Mouse (Mus musculus): ENCODE measurements around the gene Hist1h4d. TPM values are rescaled to one million over a fixed set of nuclear protein-coding genes. Genes with fewer than 3 reads are reported as not detected.
A peak's percentile ranks its signal among the peaks of the same experiment; 100 is the strongest.
"Not testable (repeated sequence)": the region's sequence is repeated elsewhere in the genome, so short reads cannot be mapped to it uniquely, and the experiment has no call there.

Gene Hist1h4d
- polyA plus RNA-seq, 1 experiment from 2014 or later = 86.3 TPM

DNA sequence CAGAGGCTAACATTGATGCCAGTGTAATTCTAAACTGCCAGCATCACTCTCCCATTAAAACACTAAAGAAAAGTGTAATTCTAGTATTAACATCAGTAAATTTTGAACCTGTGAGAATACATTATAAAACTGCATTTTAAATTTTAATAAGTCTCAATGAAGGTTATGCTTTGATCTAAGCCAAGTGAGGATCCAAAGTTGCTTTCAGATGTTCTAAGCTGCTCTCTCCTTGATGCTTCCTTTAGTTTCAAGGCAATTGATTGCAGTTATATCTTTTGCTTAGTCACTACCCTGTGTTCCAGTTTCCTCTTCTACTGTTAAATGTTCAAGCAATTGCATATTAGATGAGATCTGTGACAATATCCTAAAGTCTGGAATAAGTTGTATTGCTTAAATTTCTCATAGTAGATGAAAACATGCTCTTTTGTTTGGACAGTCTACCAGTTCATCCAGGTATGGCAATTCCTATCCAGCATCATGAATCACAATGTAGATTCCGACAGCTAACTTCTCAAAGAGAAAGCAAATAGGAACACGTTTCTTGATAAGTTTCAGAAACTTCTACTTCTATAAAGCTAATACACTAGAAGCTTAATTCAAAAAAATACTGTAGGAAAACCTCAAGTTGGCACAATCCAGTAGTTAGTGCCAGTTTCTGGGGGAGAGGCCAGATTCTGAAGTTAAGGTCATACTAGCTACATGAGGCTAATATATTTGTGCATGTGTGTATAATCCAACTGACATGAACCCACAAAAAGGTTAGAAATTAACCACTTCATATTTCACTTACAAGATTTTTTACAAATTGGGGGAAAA lies 9.0 kb upstream of the Hist1h4d start:
- Histone ChIP-seq H3K4me3 (replicated peaks; ENCODE audit: low read length) (peak overlapping the region; percentile 54), H3K27ac (ENCODE audit: low read length) (peak overlapping the region; percentile 93)
- 21% methylated on average over 2 of the region's 2 CpGs for WGBS

DNA sequence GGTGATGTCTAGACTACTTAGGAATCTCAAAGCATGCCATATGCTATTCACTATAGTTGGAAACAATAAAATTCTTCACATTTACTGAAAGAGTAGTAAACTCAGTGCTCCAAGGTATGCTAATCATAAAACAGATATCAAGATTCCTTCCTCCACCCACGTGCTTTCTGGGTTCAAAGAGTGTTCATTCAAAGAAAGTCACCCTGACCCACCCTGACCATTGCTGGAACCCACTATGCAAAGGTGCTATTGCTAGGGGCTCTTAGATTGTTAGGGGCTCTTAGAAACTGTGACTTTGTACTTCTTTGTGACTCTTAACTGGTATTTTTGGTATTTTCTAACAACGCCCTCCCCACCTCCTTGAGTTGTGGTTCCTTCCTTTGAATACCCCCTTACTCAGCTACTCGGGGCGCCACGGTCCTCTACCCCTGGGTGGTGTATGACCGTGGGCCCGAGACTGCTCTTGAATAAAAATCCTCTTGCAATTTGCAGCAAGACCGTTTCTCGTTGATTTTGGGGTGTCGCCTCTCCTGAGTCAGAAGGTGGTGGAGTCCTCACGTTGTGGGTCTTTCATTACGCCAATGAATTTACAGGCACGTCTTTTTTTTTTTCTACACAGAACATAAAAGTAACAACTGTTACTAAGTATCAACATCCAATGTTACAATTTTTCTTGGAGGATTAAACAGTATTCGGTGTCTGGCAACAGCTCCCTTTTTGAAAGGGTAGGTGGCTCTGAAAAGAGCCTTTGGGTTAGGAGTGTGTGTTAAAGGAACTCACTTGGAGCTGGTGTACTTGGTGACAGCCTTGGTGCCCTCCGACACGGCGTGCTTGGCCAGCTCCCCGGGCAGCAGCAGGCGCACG lies 8.1 kb upstream of the Hist1h4d start:
- H3K27me3 ChIP-seq (ENCODE audit: control insufficient read depth, insufficient read depth, low read length); H3K9me3 ChIP-seq (replicated peaks; ENCODE audit: control insufficient read depth, low read length); H3K36me3 ChIP-seq (ENCODE audit: control insufficient read depth, insufficient read depth, low read length); ATAC-seq (ENCODE audit: insufficient read depth, low FRiP score): not testable (repeated sequence)
- Histone ChIP-seq H3K4me3 (replicated peaks; ENCODE audit: low read length) (peak overlapping the region; percentile 54), H3K4me1 (ENCODE audit: control insufficient read depth, insufficient read depth, low read length) (peaks cover 33% of the 10 kb centered on the region), H3K9ac (ENCODE audit: low read length) (peak overlapping the region; percentile 71), H3K27ac (ENCODE audit: low read length) (peak overlapping the region; percentile 91), H3K4me2 (ENCODE audit: low read depth, low read length) (peak overlapping the region; percentile 75)
- WGBS = 6% methylated on average over 17 of the region's 20 CpGs

More for the DNA sequence above, 9.0 kb upstream of the Hist1h4d start:
- Histone ChIP-seq H3K9me3 (replicated peaks; ENCODE audit: control insufficient read depth, low read length) (no peaks in the 10 kb centered on the region), H3K36me3 (ENCODE audit: control insufficient read depth, insufficient read depth, low read length) (no peaks in the 10 kb centered on the region), H3K4me2 (ENCODE audit: low read depth, low read length) (peak overlapping the region; percentile 75), H3K4me1 (ENCODE audit: control insufficient read depth, insufficient read depth, low read length) (peaks cover 32% of the 10 kb centered on the region), H3K9ac (ENCODE audit: low read length) (peak overlapping the region; percentile 62), H3K27me3 (ENCODE audit: control insufficient read depth, insufficient read depth, low read length) (no peaks in the 10 kb centered on the region)
- ATAC-seq (ENCODE audit: insufficient read depth, low FRiP score) = no peak

DNA sequence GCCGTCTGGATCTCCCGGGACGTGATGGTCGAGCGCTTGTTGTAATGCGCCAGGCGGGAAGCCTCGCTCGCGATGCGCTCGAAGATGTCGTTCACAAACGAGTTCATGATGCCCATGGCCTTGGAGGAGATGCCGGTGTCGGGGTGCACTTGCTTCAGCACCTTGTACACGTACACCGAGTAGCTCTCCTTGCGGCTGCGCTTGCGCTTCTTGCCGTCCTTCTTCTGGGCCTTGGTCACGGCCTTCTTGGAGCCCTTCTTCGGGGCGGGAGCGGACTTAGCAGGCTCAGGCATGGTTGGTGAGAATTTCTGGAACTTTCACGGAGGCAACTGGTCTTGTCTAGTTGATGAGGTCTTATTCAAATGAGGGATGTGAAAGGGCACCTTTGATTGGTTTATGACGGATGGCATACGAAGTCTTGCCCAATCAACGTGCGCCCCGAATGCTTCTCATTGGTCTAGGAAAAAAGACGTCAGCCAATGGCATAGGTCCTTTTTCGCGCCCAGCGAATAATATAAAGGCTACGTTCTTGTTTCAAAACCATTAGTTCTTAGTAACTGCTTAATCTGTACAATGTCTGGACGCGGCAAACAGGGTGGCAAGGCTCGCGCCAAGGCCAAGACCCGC lies 7.4 kb upstream of the Hist1h4d start, which contains the start of the genes Hist1h2bf and Hist1h2ad:
TSS of gene Hist1h2bf (minus strand) at position 299 of the 627 bp plus-strand sequence.
TSS of gene Hist1h2ad (plus strand) at position 484 of the 627 bp plus-strand sequence.
- H3K27ac ChIP-seq (ENCODE audit: low read length) = peak within 1 kb of the TSS; percentile 91
- peak within 1 kb of the TSS; percentile 54 for H3K4me3 ChIP-seq (replicated peaks; ENCODE audit: low read length)
- not testable (repeated sequence) for H3K27me3 ChIP-seq (ENCODE audit: control insufficient read depth, insufficient read depth, low read length); H3K36me3 ChIP-seq (ENCODE audit: control insufficient read depth, insufficient read depth, low read length); H3K9me3 ChIP-seq (replicated peaks; ENCODE audit: control insufficient read depth, low read length)
- peak within 1 kb of the TSS; percentile 71 for H3K9ac ChIP-seq (ENCODE audit: low read length)
- peaks cover 33% of the 10 kb centered on the region for H3K4me1 ChIP-seq (ENCODE audit: control insufficient read depth, insufficient read depth, low read length)
- WGBS = under 1% methylated on average over 22 of the region's 42 CpGs
- peak; percentile 91 for ATAC-seq (ENCODE audit: insufficient read depth, low FRiP score)
- H3K4me2 ChIP-seq (ENCODE audit: low read depth, low read length) = peak within 1 kb of the TSS; percentile 78

DNA sequence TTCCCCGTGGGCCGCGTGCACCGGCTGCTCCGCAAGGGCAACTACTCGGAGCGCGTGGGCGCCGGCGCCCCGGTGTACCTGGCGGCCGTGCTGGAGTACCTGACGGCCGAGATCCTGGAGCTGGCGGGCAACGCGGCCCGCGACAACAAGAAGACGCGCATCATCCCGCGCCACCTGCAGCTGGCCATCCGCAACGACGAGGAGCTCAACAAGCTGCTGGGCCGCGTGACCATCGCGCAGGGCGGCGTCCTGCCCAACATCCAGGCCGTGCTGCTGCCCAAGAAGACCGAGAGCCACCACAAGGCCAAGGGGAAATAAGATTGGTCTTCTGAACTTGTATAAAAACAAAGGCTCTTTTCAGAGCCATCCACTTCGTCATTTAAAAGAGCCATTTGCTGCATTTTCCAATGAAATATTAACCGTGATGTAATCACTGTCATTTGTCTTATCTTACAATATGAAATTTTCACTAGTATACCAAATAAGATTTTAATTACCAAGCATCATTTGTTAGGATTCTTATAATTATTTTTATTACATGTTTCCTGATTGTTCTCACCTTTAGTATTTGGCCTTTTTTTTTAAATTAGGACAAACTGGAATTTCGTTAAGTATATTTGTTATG lies 6.7 kb upstream of the Hist1h4d start:
- H3K36me3 ChIP-seq (ENCODE audit: control insufficient read depth, insufficient read depth, low read length); H3K9me3 ChIP-seq (replicated peaks; ENCODE audit: control insufficient read depth, low read length); ATAC-seq (ENCODE audit: insufficient read depth, low FRiP score); H3K27me3 ChIP-seq (ENCODE audit: control insufficient read depth, insufficient read depth, low read length): not testable (repeated sequence)
- Histone ChIP-seq H3K4me2 (ENCODE audit: low read depth, low read length) (peak overlapping the region; percentile 78), H3K4me1 (ENCODE audit: control insufficient read depth, insufficient read depth, low read length) (peaks cover 33% of the 10 kb centered on the region), H3K4me3 (replicated peaks; ENCODE audit: low read length) (peak overlapping the region; percentile 40), H3K27ac (ENCODE audit: low read length) (peak overlapping the region; percentile 80), H3K9ac (ENCODE audit: low read length) (0 out of 2 replicates have a peak overlapping the region, but pooled peaks have one; percentile 57)
- WGBS = under 1% methylated on average over 6 of the region's 39 CpGs

DNA sequence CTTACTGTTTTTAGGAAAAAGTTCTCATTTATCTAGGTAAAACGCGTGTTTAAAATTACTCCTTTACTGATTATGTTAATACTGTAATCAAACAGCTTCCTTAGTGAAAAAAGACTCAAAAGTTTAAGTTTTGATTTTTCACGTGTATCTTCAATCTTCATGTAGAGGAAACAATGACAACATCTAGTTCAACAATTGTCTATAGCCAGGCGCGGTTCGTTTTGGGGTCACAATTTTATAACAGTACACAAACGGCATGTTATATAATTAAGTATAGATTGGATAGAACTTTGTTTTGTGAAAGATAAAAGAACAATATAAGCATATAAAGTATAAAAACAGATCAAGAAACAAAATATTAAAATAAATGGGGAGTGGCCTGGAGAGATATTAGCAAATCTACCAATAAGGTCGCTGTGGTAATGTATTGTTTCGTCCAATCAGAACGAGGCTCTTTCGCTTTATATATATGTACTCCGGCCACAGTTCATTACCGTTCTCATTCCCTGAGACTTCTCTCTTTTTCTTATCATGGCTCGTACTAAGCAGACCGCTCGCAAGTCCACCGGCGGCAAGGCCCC lies 6.0 kb upstream of the Hist1h4d start, which contains the start of gene Hist1h3d:
TSS of gene Hist1h3d (plus strand) at position 493 of the 581 bp plus-strand sequence.
- Histone ChIP-seq H3K4me2 (ENCODE audit: low read depth, low read length) (peak within 1 kb of the TSS; percentile 78), H3K27ac (ENCODE audit: low read length) (peak within 1 kb of the TSS; percentile 90), H3K4me3 (replicated peaks; ENCODE audit: low read length) (peak within 1 kb of the TSS; percentile 52), H3K9me3 (replicated peaks; ENCODE audit: control insufficient read depth, low read length) (no peaks in the 10 kb centered on the region), H3K4me1 (ENCODE audit: control insufficient read depth, insufficient read depth, low read length) (peaks cover 28% of the 10 kb centered on the region), H3K36me3 (ENCODE audit: control insufficient read depth, insufficient read depth, low read length) (no peaks in the 10 kb centered on the region), H3K27me3 (ENCODE audit: control insufficient read depth, insufficient read depth, low read length) (no peaks in the 10 kb centered on the region), H3K9ac (ENCODE audit: low read length) (peak within 1 kb of the TSS; percentile 64)
- under 1% methylated on average over 18 of the region's 18 CpGs for WGBS
- peak; percentile 63 for ATAC-seq (ENCODE audit: insufficient read depth, low FRiP score)

DNA sequence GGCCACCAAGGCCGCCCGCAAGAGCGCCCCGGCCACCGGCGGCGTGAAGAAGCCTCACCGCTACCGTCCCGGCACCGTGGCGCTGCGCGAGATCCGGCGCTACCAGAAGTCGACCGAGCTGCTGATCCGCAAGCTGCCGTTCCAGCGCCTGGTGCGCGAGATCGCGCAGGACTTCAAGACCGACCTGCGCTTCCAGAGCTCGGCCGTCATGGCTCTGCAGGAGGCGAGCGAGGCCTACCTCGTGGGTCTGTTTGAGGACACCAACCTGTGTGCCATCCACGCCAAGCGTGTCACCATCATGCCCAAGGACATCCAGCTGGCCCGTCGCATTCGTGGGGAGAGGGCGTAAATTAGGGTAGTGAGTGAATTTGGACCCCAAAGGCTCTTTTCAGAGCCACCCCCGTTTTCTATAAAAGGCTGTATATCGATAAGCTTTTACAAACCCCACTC lies 5.5 kb upstream of the Hist1h4d start:
- Histone ChIP-seq H3K9ac (ENCODE audit: low read length) (peak overlapping the region; percentile 64), H3K4me3 (replicated peaks; ENCODE audit: low read length) (peak overlapping the region; percentile 52), H3K4me2 (ENCODE audit: low read depth, low read length) (peak overlapping the region; percentile 78), H3K4me1 (ENCODE audit: control insufficient read depth, insufficient read depth, low read length) (peaks cover 30% of the 10 kb centered on the region), H3K27ac (ENCODE audit: low read length) (peak overlapping the region; percentile 90)
- H3K27me3 ChIP-seq (ENCODE audit: control insufficient read depth, insufficient read depth, low read length); H3K36me3 ChIP-seq (ENCODE audit: control insufficient read depth, insufficient read depth, low read length); ATAC-seq (ENCODE audit: insufficient read depth, low FRiP score); H3K9me3 ChIP-seq (replicated peaks; ENCODE audit: control insufficient read depth, low read length): not testable (repeated sequence)
- WGBS = 0% methylated on average over 8 of the region's 40 CpGs

DNA sequence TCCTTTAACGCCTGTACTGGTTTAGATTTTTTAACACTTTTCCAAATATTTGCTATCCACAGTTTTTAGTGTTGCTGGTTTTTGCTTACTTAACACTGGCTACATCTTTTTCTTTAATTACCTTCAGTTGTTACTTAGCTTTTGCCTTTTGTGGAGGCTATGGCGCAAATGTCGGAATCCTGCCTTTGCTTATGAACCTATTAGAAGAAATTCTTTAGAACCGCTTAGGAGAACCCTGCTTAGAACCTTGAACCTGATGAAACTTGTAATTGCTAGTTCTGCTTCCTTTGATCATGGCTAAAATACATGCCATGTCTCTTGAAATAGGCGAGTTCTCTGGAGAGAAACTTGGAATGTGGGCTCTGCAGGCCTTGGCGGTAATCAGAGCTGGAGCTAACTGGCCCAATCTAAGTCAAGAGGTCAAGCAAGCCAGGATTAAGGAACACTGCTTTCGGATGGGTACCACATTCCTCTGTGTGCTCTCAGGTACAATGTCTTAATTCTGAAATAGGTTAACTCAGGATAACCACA lies 5.0 kb upstream of the Hist1h4d start:
- peak overlapping the region; percentile 52 for H3K4me3 ChIP-seq (replicated peaks; ENCODE audit: low read length)
- H3K27ac ChIP-seq (ENCODE audit: low read length) = peak overlapping the region; percentile 90
- ATAC-seq (ENCODE audit: insufficient read depth, low FRiP score) = no peak
- H3K27me3 ChIP-seq (ENCODE audit: control insufficient read depth, insufficient read depth, low read length) = no peaks in the 10 kb centered on the region
- peak overlapping the region; percentile 64 for H3K9ac ChIP-seq (ENCODE audit: low read length)
- H3K36me3 ChIP-seq (ENCODE audit: control insufficient read depth, insufficient read depth, low read length) = no peaks in the 10 kb centered on the region
- peak overlapping the region; percentile 78 for H3K4me2 ChIP-seq (ENCODE audit: low read depth, low read length)
- no peaks in the 10 kb centered on the region for H3K9me3 ChIP-seq (replicated peaks; ENCODE audit: control insufficient read depth, low read length)
- peaks cover 32% of the 10 kb centered on the region for H3K4me1 ChIP-seq (ENCODE audit: control insufficient read depth, insufficient read depth, low read length)
- 8% methylated on average over 7 of the region's 7 CpGs for WGBS

Measured in stomach, embryonic 16.5 days (tissue).